Mouse (Mus musculus) gonadal fat pad, adult 2 months (tissue): ENCODE data around the gene Tmem212. TPM values are rescaled to one million over a fixed set of nuclear protein-coding genes. Genes with fewer than 3 reads are reported as not detected.
"Not testable (repeated sequence)": the region's sequence is repeated elsewhere in the genome, so short reads cannot be mapped to it uniquely, and the experiment has no call there.

Experiments used
- DNase-seq: peaks from one replicate; pipeline ENCODE4 v3.0.0-alpha.2; 2012; ENCODE audit warnings: low read depth
- polyA plus RNA-seq: library from polyadenylated mRNA; depleted of rRNA; stranded (reverse); fragments of >200 nt; gene quantifications from 2 replicates; pipeline ENCODE4 v1.2.3, GENCODE M21; 2012; rRNA removed

Tmem212 gene
- polyA plus RNA-seq, result 13.5 and 27.9 TPM in 2 replicates

- DNase-seq, result no peak
Observed at GRCm38 (mm10) chr3:27896318-27896892, at the start of gene Tmem212. Gene Tmem212 (minus strand): TSS chr3:27896368.

- DNase-seq, result not testable (repeated sequence)
Observed at GRCm38 (mm10) chr3:27945397-27945796, 49.2 kb upstream of the Tmem212 start.

GRCm38 (mm10) chr3:27942991-27943390 is 46.8 kb upstream of the Tmem212 start:
- no peak for DNase-seq

GRCm38 (mm10) chr3:27941634-27942033 is 45.5 kb upstream of the Tmem212 start:
- DNase-seq, result no peak

GRCm38 (mm10) chr3:27938381-27939323 is 42.5 kb upstream of the Tmem212 start, which contains the start of gene Pld1:
Gene Pld1 (plus strand): TSS chr3:27938695.
- DNase-seq, result peak; percentile 47

GRCm38 (mm10) chr3:27937144-27938110 is 41.3 kb upstream of the Tmem212 start:
- no peak for DNase-seq

- no peak for DNase-seq
Observed at GRCm38 (mm10) chr3:27936731-27937130, 40.6 kb upstream of the Tmem212 start.

- DNase-seq, result no peak
Observed at GRCm38 (mm10) chr3:27935644-27936043, 39.5 kb upstream of the Tmem212 start.

- DNase-seq, result no peak
Observed at GRCm38 (mm10) chr3:27932391-27932790, 36.2 kb upstream of the Tmem212 start.

GRCm38 (mm10) chr3:27929219-27929618 is 33.1 kb upstream of the Tmem212 start:
- DNase-seq, result no peak

- no peak for DNase-seq
Observed at GRCm38 (mm10) chr3:27924037-27924436, 27.9 kb upstream of the Tmem212 start.

GRCm38 (mm10) chr3:27921268-27922020 is 25.3 kb upstream of the Tmem212 start:
- no peak for DNase-seq

GRCm38 (mm10) chr3:27918656-27919436 is 22.7 kb upstream of the Tmem212 start:
- DNase-seq, result no peak

- no peak for DNase-seq
Observed at GRCm38 (mm10) chr3:27909016-27909415, 12.8 kb upstream of the Tmem212 start.

- no peak for DNase-seq
Observed at GRCm38 (mm10) chr3:27908316-27908715, 12.1 kb upstream of the Tmem212 start.

GRCm38 (mm10) chr3:27907301-27907700 is 11.1 kb upstream of the Tmem212 start:
- no peak for DNase-seq

GRCm38 (mm10) chr3:27906647-27907209 is 10.6 kb upstream of the Tmem212 start:
- DNase-seq, result no peak

- DNase-seq, result no peak
Observed at GRCm38 (mm10) chr3:27904659-27905330, 8.6 kb upstream of the Tmem212 start.

GRCm38 (mm10) chr3:27901846-27902245 is 5.7 kb upstream of the Tmem212 start:
- no peak for DNase-seq
